Mouse (Mus musculus) neural tube, postnatal 0 days (tissue): ENCODE results near the gene Ubb. TPM values are rescaled to one million over a fixed set of nuclear protein-coding genes. Genes with fewer than 3 reads are reported as not detected.

Experiments used
- polyA plus RNA-seq: library from polyadenylated mRNA; unstranded; fragments of >200 nt; fragmentation: Nextera tagmentation; extraction: Ambion mirVana; gene quantifications from 2 replicates; pipeline ENCODE4 v1.2.1, GENCODE M21; 2015

The Ubb gene
- polyA plus RNA-seq = 3,873 and 3,884 TPM in 2 replicates

GRCm38 (mm10) chr11:62550727-62551225 lies at the start of gene Ubb:
TSS of gene Ubb (plus strand) at chr11:62551171.

GRCm38 (mm10) chr11:62539089-62539890 lies 11.7 kb upstream of the Ubb start, which contains the start of gene Cenpv:
TSS of gene Cenpv (minus strand) at chr11:62539261.

GRCm38 (mm10) chr11:62573959-62574702 lies 23.2 kb downstream of the Ubb start, which contains the start of gene Trpv2:
TSS of gene Trpv2 (plus strand) at chr11:62574486.

Other genes starting within 250 kb of the Ubb start
- gene Pigl, start 92.7 kb upstream of the Ubb start, polyA plus RNA-seq = 7.7 and 7.9 TPM in 2 replicates
- gene Ncor1, start 92.6 kb upstream of the Ubb start, polyA plus RNA-seq = 152 and 159 TPM in 2 replicates
- gene Cenpv, start 11.9 kb upstream of the Ubb start, polyA plus RNA-seq = 41.1 and 42.8 TPM in 2 replicates
- gene Trpv2, start 23.3 kb downstream of the Ubb start, polyA plus RNA-seq = 25.9 and 32.1 TPM in 2 replicates
- gene Lrrc75a, start 97.4 kb downstream of the Ubb start, polyA plus RNA-seq = 7.6 and 7.9 TPM in 2 replicates
- gene Mmgt2, start 97.5 kb downstream of the Ubb start, polyA plus RNA-seq = 24.7 and 32.0 TPM in 2 replicates
- gene Zfp287, start 180.7 kb downstream of the Ubb start, polyA plus RNA-seq = 10.5 and 11.5 TPM in 2 replicates
- gene Gm10428, start 201.9 kb downstream of the Ubb start, polyA plus RNA-seq = not detected in 2 replicates
- gene Zfp286, start 238.3 kb downstream of the Ubb start, polyA plus RNA-seq = 14.0 and 18.6 TPM in 2 replicates